Mouse (Mus musculus) embryo, embryonic 9.5 days (tissue): Measurements from ENCODE around the gene Gpx2.
"Not testable (repeated sequence)": the region's sequence is repeated elsewhere in the genome, so short reads cannot be mapped to it uniquely, and the experiment has no call there.

Source experiments
- DNase-seq: peaks from one replicate; pipeline ENCODE4 v3.0.0-alpha.2; 2017; ENCODE audit errors: extremely low spot score

Gene Gpx2

DNA sequence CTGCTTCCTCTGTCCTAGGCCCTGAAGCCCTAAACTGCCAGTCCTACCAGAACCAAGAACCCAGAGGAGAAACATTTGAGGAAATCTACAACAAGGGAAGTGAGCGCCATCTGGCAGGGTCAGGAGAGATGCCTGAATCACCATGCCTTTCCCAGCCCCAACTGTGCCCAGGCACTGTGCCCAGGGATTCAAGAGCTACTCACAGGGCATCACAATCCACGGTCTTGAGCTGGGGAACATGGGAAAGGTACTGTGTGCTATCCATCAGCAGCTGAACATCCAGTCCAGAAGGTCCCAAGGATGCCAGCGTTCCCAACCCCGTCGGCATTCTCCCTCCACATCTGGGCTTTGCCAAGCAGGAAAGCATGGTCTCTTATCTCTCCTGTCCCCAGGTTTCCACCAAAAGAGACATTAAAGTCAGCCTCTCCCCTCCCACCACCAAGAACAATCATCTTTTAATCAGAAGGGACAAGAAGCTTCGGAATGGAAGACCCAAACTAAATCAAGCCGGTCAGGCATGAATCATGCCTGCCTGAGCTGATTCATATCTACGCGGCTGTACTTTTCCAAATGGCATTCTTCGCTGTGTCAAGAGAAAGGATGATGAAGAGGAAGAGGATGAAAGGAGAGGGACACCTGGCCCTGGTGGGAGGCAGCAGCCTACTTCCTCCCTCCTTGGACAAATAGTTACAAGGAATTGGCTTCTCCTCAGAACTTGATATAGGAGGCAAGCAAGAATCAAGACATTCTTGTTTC, 9.9 kb upstream of the Gpx2 start:
- no peak for DNase-seq

DNA sequence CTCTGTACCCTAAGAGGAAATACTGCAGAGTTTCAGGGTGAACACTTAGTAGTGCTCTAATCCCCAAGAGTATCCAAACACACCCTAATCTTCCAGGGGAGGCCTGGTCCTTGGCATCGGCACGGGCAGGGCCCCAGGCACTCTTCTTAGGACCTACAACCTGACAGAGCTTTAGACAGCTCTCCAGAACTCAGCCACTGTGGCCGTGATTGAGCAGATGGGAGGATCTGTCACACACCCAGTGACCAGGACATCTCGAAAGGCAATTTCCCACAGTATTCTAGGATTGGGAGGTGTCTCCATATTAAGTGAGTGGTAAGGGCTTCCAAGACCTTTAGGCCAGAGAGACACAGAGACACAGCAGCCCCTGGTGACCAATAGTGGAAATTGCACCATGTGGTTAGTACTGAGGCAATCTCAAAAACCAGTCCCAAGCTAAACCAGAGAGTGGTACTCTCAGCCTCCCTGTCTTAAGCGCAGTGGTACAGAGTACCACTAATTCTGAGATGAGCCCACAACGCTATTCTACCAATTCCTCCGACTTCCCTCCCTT, 8.4 kb upstream of the Gpx2 start:
- peak; percentile 60 for DNase-seq

DNA sequence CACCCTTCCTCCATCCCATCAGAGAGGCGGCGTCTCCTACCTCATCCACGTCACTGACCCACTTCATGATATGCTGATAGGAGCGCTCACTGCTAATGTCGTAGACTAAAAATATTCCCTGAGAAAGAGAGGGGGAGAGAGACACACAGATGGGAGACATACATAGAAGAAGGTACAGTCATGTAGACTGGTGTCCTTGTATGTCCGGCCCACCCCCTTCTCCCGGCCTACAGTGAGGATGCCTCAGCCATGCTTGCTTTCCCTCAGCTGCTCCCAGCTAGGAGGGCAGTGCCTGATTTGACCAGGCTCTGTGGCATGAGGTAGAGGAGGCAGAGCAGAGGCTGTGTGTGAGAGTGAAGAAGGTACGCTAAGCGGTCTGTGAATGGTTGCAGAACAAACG, 7.7 kb upstream of the Gpx2 start:
- DNase-seq, result no peak

DNA sequence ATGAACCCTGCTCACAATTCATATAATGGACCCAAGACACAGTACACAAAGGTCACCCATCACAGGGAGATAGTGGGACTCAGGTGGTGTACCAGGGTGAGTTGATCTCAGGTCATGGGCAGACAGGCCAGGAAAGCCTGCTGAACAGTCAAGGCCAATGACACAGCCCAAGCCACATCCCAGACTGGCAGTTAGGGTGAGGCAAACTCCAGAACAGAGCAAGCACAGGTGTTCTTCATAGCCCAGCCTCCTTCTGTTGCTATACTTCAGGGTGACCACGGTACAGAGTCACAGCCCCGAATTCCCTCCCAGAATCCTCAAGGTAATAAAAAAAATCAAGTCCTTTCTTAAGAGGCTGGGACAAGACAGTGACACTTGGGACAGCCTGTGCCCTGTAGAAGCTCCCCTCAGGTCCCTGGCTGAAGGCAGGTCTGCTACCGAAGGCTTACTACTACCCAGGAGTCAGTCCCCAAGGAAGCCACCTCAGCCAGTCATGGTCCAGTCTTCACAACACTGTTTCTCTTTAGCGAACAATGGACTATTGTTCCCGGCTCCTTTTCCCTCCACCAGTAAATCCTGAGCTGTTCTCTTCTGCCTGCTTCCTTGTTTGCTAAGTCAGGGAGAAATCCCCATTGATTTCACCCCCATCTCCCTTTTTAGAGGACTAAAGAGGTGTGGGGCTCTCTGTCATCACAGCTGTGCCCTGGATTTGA, 2.8 kb upstream of the Gpx2 start:
- no peak for DNase-seq

DNA sequence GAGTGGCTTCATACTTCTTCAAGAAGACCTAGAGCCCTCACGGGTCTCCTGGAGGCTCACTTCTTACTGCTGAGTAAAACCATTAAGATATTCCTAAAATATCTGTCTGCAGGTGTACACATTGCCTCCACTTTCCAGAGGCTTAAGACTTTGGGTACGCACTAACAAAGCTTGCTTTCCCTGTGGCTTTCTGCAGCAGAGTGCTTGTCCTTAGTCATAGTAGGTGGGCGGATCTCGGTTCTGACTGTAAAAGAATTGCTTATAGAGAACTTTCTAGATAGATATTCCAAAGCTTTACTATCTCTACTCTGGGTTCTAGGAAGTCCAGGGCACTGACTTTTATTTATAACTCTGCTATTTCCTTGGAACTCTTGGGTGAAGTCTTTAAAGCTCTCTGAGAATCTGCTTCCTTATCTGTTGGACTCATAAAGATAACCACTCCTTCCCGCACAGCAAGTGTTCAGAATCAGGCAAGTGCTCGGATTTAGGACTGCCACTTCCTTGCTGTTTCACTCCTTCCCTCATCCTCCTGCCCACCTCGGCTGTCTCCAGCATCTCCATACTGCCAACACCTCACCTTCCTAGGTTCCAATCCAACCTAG, 1.7 kb upstream of the Gpx2 start:
- no peak for DNase-seq

DNA sequence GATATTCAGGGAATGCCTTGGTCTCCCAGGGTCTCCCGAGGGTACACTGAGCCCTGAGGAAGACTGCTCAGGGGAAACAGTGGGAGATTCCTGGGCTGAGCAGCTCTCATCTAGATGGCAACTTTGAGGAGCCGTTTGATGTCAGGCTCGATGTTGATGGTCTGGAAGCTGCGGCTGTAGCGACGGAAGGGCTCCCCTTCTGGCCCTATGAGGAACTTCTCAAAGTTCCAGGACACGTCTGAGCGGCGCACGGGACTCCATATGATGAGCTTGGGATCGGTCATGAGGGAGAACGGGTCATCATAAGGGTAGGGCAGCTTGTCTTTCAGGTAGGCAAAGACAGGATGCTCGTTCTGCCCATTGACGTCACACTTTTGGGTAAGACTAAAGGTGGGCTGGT, 2.8 kb downstream of the Gpx2 start:
- DNase-seq, result not testable (repeated sequence)

DNA sequence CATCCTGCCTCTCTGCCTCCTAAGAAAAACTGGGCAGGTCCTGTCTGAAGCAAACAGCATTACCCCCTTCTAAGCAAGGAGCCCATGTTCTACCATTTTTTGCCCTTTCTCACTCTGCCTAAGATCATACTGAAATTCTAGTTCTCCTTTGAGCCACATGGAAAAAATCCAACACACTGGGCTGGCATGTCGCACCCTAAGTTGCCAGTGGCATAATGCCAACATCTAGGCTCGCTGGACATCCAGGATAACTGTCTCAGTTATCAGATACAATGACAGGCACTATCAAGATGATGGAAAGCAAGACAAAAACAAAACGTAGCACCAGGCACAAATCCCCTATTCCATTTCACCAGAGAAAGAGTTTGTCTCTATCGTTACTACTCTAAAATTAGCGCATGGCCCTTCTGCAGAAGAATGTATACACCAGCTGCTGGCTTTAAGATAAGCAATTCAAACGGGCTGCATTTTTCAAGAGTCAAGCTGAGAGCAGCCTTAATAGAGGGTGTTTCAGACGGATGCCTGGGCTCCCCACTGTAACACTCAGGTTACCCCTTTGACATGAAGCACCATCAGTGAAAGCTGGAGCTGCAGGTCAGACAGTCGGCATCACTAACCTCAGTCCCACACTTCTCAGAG, 4.8 kb downstream of the Gpx2 start:
- no peak for DNase-seq

DNA sequence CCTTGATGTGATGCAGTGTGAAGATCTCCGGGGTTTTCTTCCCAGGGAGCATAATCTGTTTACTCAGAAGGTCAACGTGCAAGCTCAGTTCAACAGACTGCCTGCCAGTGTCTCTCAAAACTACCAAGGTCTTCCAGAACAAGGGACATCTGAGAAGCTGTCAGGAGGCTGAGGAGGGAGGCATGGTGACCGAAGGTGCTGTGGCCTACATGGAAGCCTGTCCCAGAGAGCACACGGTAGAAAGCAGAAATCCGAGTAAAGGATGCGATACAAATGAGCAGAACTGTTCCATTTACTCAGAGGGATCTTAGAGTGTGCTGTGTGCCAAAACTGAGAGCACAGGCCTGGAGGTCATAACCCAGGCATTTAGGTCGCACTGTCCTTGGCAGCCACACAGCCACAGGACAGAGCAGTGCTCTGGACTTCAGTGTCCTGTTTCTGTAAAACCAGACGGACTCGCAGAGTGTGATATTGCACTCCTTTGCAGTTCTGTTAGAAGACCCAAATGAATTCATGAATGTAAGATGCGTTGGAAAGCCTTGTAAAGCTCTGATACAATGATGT, 11.2 kb downstream of the Gpx2 start:
- no peak for DNase-seq

DNA sequence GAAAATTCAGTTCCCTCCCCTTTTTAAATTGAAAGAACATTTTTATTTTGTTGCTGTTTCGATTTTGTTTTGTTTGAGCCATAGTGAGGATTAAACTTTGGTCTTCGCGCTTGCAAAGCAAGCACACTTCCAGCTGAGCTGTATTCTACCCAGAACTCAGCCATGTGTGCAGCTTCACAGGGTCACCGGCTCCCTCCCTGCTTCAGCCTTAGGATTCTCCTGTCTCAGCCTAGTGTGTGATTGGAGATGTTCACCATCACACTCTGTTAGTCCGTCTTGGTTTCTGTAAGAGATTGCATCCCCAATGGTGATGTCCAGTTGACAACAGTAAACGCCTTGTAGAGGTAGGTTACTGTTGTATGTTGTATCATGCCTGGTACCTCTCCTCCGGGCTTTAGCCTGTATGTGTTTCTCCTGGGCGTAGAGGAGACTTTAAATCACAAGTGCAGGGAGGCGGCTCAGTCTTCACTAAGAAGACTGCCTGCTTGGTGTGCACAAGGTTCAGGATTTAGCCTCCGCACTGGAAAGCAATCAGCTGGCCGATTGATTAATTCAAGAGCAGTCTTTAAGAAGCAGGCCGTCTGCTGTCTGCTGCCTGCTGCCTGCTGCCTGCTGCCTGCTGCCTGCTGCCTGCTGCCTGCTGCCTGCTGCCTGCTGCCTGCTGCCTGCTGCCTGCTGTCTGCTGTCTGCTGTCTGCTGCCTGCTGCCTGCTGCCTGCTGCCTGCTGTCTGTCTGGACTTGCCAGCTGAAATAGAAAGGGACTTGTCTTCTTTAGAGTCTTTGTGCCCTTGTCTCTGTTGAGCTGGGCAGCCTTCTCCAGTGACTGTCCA, 14.5 kb downstream of the Gpx2 start:
- no peak for DNase-seq

DNA sequence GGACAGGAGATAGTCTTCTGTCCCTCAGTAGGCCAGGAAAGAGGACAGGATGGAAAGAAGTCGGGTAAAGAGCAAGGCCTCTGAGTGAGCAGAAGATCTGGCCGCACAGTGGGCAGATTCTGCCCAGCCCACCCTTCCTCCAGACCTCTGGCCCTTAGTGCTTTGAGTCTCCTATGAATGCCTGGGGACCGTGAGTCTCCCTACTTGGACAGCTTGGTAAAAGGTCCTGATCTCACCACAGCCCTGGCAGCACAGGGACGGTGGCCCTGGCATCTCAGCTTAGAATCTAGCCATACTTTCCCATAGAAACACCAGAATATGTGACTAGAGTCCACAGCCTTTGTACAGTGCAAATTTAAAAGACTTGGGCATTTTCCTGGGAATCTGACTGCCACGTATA, 15.4 kb downstream of the Gpx2 start:
- DNase-seq, result no peak

DNA sequence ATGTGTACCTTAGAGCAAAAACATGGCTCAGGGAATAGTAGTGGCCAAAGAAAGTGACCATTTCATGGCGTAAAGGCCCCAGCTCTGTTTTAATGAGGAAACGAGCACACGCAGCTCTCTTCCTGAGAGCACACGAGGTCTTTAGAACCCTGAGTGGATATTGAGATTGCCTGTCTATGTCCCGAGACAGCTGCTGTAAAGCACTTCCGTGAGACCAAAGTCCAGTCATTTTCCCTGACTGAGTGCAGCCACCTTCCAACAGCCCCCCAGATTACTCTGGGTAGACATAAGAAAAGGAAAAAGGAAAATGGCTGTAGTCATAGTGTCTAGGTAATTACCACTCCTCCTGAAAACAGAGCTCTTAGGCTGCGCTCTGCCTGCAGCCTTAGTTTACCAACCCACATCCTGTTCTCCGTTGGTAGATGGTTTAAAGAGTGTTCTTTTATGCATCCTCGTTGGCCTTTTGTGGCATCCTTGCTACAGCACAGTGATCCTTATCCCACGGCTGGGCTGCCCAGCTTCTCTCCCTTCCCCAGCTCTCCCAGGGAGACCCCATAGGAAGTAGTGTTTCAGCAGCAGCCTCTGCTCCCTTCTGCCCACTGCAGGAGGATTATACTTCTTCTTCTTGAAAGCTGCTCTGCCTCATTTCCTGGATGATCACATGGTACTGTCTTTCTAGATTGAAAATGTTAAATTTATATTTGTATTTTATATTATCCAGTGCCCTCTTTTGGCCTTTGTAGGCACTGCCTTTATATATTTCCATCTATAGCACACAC, 16.9 kb downstream of the Gpx2 start:
- DNase-seq, result no peak

DNA sequence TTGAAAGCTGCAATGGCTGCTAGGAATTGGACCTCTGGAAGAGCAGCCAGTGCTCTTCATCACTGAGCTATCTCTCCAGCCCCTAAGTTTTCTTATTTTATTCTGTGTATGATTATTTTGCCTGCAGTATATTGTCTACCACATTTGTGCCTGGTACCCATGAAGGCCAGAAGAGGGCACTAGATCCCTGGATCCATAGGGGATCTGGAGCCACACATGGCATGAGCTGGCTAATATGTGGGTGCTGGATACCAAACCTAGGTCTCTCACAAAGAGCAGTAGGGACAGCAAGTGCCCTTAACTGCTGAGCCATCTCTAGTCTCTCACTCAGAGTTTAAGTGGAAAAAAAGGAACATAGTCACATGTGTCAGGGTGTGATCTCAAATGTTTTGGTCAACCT, 17.5 kb downstream of the Gpx2 start:
- DNase-seq, result no peak

DNA sequence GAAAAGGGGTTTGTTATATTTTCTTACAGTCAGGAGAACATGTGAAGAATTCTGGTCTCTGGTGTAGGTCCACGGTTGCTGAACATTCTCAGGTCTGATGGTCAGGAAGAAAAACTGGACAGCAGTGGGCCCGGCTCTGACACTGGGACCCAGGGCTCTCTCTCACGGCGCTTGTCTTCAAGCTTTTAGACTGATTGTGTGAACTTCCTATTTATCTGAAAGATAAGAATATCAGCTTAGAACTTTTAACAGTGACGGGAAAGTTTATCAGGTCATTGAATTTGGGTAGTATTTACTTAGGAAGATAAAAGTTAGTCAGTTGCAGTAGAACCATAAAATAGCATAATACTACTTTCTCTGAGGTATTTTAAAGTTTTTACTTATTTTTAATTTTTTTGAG, 18.5 kb downstream of the Gpx2 start:
- DNase-seq, result no peak

DNA sequence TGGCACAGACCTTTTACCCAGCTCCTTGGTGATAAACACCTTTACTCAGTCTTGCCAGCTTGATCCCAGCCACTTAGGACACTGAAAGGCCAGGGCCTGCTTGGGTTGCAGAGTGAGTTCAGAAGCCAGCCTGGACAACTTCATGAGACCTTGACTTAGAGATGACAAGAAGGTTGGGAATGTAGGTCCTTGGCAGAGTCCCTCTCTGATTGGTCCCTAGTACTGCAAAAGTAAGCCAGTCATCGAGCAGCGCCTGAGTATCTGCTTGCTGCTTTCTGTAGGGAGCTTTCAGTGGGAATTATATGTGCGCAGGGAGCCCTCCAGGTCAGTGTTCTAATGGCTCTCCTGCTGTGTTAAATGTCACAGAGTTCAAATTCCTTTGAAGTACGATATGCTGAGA, 20.2 kb downstream of the Gpx2 start:
- DNase-seq, result no peak

DNA sequence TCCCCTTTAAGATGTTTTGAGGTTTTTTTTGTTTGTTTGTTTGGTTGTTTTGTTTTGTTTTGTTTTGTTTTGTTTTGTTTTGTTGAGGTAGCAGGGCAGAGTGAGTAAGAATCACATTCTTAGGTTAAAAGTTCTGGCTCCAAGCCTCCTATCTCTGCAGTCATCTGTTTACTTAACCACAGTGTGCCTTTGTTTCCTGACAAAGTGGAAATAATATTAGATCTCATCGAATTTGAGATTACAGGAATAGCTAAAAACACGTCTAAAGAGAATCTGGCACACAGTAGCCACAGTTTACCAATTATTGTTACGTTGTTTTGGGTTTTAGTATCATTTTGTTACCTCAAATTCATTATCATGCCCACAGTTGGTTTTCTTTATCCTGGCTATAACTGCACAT, 20.7 kb downstream of the Gpx2 start:
- no peak for DNase-seq

DNA sequence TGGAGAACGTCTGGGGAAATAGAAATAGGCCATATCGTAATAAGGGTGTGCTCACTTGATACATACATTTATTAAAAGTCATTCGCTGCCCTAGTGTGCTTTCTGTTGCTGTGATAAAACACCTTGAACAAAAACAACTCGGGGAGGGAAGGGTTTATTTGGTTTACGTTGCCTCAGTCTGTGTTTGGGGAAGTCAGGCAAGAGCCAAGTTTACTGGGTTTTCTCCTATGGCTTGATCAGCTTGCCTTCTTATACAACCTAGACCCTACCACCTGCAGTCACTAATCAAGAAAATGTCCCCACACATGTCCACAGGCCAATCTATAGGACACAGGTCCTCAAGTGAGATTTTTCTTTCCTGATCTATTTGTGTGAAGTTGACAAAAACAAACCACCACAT, 23.8 kb downstream of the Gpx2 start:
- no peak for DNase-seq

DNA sequence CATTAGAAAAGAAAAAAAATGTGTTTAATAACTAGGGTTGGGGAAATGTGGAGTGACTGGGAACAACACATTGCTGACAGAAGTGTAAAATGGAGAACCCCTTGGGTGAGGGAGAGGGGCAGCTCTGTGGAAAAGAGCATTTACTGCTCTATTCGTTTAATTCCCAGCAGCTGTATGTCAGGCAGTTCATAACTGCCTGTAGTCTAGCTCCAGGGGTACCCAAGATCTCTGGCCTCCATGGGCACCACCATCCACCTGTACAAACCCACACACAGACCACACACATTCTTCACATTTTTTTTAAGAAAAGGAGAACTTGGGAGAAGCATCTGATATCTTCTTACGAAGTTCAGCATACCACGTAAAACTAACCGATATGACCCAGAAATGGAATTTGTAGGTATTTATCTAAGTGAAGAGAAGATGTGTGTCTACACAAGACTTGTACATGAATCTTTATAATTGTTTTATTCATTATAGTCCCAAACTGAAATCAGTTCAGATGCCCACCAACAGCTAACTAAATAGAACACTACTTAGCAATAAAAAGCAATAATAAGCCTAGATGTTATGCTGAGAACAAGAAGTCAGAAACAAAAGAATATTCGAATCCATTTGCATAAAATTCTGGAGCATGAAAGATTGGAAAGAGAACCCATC, 24.4 kb downstream of the Gpx2 start:
- no peak for DNase-seq

DNA sequence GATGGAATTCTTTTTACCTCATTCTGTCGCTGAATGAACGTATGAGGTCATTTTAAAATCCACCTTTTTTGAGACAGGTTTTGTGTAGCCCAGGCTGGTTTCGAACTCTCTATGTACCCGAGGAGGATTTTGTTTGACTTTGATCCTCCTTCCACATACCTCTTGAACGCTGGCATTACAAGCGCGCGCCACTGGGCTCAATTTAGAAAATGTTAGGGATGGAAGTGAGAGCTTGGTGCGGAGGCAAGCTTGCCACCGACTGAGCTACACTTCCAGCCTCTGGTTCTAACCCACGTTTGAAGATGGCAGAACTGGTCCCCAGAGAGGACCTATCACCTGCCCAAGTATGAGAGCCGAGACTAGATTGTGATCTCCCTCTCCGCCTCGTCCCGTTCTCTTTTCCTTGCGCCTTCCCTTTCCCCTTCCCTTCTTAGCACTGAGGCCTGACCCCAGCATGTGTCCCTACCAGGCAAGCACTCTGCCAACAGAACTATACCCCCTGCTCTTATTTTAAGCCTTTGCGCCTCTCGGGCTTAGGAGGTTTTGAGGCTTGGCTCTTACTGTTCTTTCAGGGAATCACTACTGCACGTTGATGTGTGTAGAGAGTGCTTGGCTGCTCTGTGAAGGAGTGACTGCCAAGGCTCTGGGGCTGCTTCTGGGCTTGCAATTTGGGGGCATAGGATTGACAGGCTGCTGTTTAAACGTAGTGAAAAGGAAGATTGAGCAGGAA, 29.3 kb downstream of the Gpx2 start:
- DNase-seq, result no peak

DNA sequence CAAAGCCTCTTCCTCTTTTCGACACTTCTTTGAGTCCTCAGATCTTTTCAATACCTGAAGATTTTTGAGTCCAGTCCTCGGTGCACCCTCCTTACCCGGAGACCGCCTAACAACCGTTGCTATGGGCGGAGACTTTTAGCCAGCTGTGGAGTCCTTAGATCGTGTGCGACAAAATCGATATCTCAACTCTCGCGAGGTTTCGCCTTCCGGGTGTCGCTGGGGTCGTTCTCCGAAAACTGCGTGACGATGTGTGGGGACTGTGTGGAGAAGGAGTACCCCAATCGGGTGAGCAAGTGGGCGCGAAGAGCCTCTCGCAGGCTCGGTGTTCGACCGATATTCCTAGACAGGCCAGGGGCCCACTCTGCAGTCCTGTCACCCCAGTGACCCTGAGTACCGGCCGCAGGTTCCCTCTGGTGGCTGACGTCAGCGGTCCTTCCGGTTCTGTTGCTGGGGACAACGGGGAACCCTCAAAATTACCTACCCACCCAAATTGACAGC, 30.0 kb downstream of the Gpx2 start, which contains the start of the genes Churc1 and Fntb:
TSS of gene Churc1 (plus strand) at position 185 of the 498 bp plus-strand sequence.
TSS of gene Fntb (plus strand) at position 236 of the 498 bp plus-strand sequence.
- DNase-seq, result peak; percentile 93
